Mouse (Mus musculus) small intestine, adult 10 weeks (tissue): ENCODE results near the gene Vmn1r37. TPM values are rescaled to one million over a fixed set of nuclear protein-coding genes. Genes with fewer than 3 reads are reported as not detected.

Experiments
- polyA plus RNA-seq: library from polyadenylated mRNA; stranded (reverse); fragments of 350-450 nt; fragmentation: Illumina TruSeq; extraction: RNeasy Lipid Tissue Mini Kit (QIAGEN cat#74804); gene quantifications from one replicate; pipeline ENCODE4 v1.2.3, GENCODE M21; 2014; ENCODE audit warnings: low replicate concordance

The Vmn1r37 gene
- not detected for polyA plus RNA-seq

GRCm38 (mm10) chr6:66729082-66729481 lies at the start of gene Vmn1r37:
Gene Vmn1r37 (plus strand): TSS chr6:66729382.

GRCm38 (mm10) chr6:66685806-66686205 lies 43.4 kb upstream of the Vmn1r37 start, which contains the start of gene Vmn1r35:
Gene Vmn1r35 (minus strand): TSS chr6:66685906.

GRCm38 (mm10) chr6:66719068-66719467 lies 10.1 kb upstream of the Vmn1r37 start, which contains the start of gene Vmn1r36:
Gene Vmn1r36 (minus strand): TSS chr6:66719168.

GRCm38 (mm10) chr6:66782527-66782926 lies 53.3 kb downstream of the Vmn1r37 start, which contains the start of gene Vmn1r38:
Gene Vmn1r38 (minus strand): TSS chr6:66782627.

Other genes with a start within 250 kb of the Vmn1r37 start
- gene Mad2l1, start 194.0 kb upstream of the Vmn1r37 start, polyA plus RNA-seq, result 79.1 TPM
- gene Vmn1r32, start 169.3 kb upstream of the Vmn1r37 start, polyA plus RNA-seq, result not detected
- gene Vmn1r33, start 111.1 kb upstream of the Vmn1r37 start, polyA plus RNA-seq, result not detected
- not detected for gene Vmn1r34, start 85.5 kb upstream of the Vmn1r37 start, polyA plus RNA-seq
- gene Vmn1r35, start 43.5 kb upstream of the Vmn1r37 start, polyA plus RNA-seq, result not detected
- not detected for gene Vmn1r36, start 10.2 kb upstream of the Vmn1r37 start, polyA plus RNA-seq
- gene Vmn1r38, start 53.2 kb downstream of the Vmn1r37 start, polyA plus RNA-seq, result not detected
- gene Vmn1r39, start 81.2 kb downstream of the Vmn1r37 start, polyA plus RNA-seq, result not detected
- gene Gng12, start 167.0 kb downstream of the Vmn1r37 start, polyA plus RNA-seq, result 576 TPM